Mouse (Mus musculus): Measurements from ENCODE around the gene Noto. TPM values are rescaled to one million over a fixed set of nuclear protein-coding genes. Genes with fewer than 3 reads are reported as not detected.

The Noto gene
- polyA plus RNA-seq, 2 experiments: not detected

- DNase-seq (ENCODE audit: low read depth in 3 of 3, low spot score in 3 of 3): peak; percentile 93 to 96 (median 95)
- WGBS (ENCODE audit: insufficient replicate concordance): under 1% methylated on average over 54 of the region's 54 CpGs
- Histone ChIP-seq H3K4me2 (ENCODE audit: low read depth) (peak within 1 kb of the TSS; percentile 90), H3K27ac (peak within 1 kb of the TSS; percentile 59), H3K9ac (replicated peaks) (peak within 1 kb of the TSS; percentile 94), H3K4me3 (ENCODE audit: insufficient read depth in 1 of 2, low read depth in 2 of 2, low read length in 2 of 2) (peak within 1 kb of the TSS; percentile 91), H3K36me3 (replicated peaks; ENCODE audit: control insufficient read depth, insufficient read depth, low read depth) (no peaks in the 10 kb centered on the region; the same call in 1 of the 2 replicates), H3K9me3 (ENCODE audit: control insufficient read depth, low read length) (no peaks in the 10 kb centered on the region), H3K27me3 (ENCODE audit: control insufficient read depth, insufficient read depth, low read length) (no peaks in the 10 kb centered on the region), H3K4me1 (replicated peaks; ENCODE audit: control insufficient read depth in 2 of 2, insufficient read depth in 2 of 2, low read length in 1 of 2) (peaks cover 23 to 32% of the 10 kb centered on the region in 2 experiments)
- TF ChIP-seq EP300 (IDR thresholded peaks at IDR 0.05; ENCODE audit: low read depth): peak; percentile 30; the same call in 1 of the 2 replicates
- no peak for TF ChIP-seq CTCF (IDR thresholded peaks at IDR 0.05; ENCODE audit: low read depth)
- ATAC-seq (ENCODE audit: insufficient read depth): peak; percentile 82
These were observed 28.2 kb downstream of the Noto start, which contains the start of gene Pradc1 for GRCm38 (mm10) chr6:85451664-85452410. Gene Pradc1 (minus strand): TSS chr6:85451970.

GRCm38 (mm10) chr6:85452411-85452665 is 28.7 kb downstream of the Noto start:
- no peak for ATAC-seq (ENCODE audit: insufficient read depth)
- Histone ChIP-seq H3K36me3 (replicated peaks; ENCODE audit: control insufficient read depth, insufficient read depth, low read depth) (no peaks in the 10 kb centered on the region), H3K4me2 (ENCODE audit: low read depth) (peak overlapping the region; percentile 90), H3K9ac (replicated peaks) (peak overlapping the region; percentile 94), H3K4me1 (replicated peaks; ENCODE audit: control insufficient read depth in 2 of 2, insufficient read depth in 2 of 2, low read length in 1 of 2) (peaks cover 25 to 32% of the 10 kb centered on the region in 2 experiments), H3K27me3 (ENCODE audit: control insufficient read depth, insufficient read depth, low read length) (no peaks in the 10 kb centered on the region), H3K9me3 (ENCODE audit: control insufficient read depth, low read length) (no peaks in the 10 kb centered on the region), H3K4me3 (ENCODE audit: insufficient read depth in 1 of 2, low read depth in 2 of 2, low read length in 2 of 2) (peak overlapping the region; percentile 91), H3K27ac (peak overlapping the region; percentile 59)
- DNase-seq (ENCODE audit: low read depth in 3 of 3, low spot score in 3 of 3): no peak
- WGBS (ENCODE audit: insufficient replicate concordance): under 1% methylated on average over 15 of the region's 15 CpGs
- TF ChIP-seq CTCF (IDR thresholded peaks at IDR 0.05; ENCODE audit: low read depth): no peak
- TF ChIP-seq EP300 (IDR thresholded peaks at IDR 0.05; ENCODE audit: low read depth): no peak

GRCm38 (mm10) chr6:85452816-85453215 is 29.1 kb downstream of the Noto start:
- Histone ChIP-seq H3K9ac (replicated peaks) (peak overlapping the region; percentile 94), H3K4me1 (replicated peaks; ENCODE audit: control insufficient read depth in 2 of 2, insufficient read depth in 2 of 2, low read length in 1 of 2) (peaks cover 29 to 32% of the 10 kb centered on the region in 2 experiments), H3K27ac (peak overlapping the region; percentile 59), H3K9me3 (ENCODE audit: control insufficient read depth, low read length) (no peaks in the 10 kb centered on the region), H3K36me3 (replicated peaks; ENCODE audit: control insufficient read depth, insufficient read depth, low read depth) (no peaks in the 10 kb centered on the region), H3K27me3 (ENCODE audit: control insufficient read depth, insufficient read depth, low read length) (no peaks in the 10 kb centered on the region), H3K4me2 (ENCODE audit: low read depth) (peak overlapping the region; percentile 90), H3K4me3 (ENCODE audit: insufficient read depth in 1 of 2, low read depth in 2 of 2, low read length in 2 of 2) (peak overlapping the region; percentile 91)
- DNase-seq (ENCODE audit: low read depth in 3 of 3, low spot score in 3 of 3) (peak; percentile 49 to 61 (median 56)), ATAC-seq (ENCODE audit: insufficient read depth) (no peak)
- 3% methylated on average over 7 of the region's 7 CpGs for WGBS (ENCODE audit: insufficient replicate concordance)
- TF ChIP-seq CTCF (IDR thresholded peaks at IDR 0.05; ENCODE audit: low read depth): 0 out of 2 replicates have a peak, but pooled peaks have one; percentile 10
- TF ChIP-seq EP300 (IDR thresholded peaks at IDR 0.05; ENCODE audit: low read depth): no peak

GRCm38 (mm10) chr6:85459621-85460020 is 35.9 kb downstream of the Noto start:
- Histone ChIP-seq H3K4me3 (ENCODE audit: insufficient read depth in 1 of 2, low read depth in 2 of 2, low read length in 2 of 2) (no peak overlapping the region), H3K4me2 (ENCODE audit: low read depth) (no peak overlapping the region), H3K27ac (no peak overlapping the region), H3K36me3 (replicated peaks; ENCODE audit: control insufficient read depth, insufficient read depth, low read depth) (peaks cover 56% of the 10 kb centered on the region), H3K9ac (replicated peaks) (no peak overlapping the region), H3K9me3 (ENCODE audit: control insufficient read depth, low read length) (no peaks in the 10 kb centered on the region), H3K4me1 (replicated peaks; ENCODE audit: control insufficient read depth in 2 of 2, insufficient read depth in 2 of 2, low read length in 1 of 2) (peaks cover 10 to 17% of the 10 kb centered on the region in 2 experiments), H3K27me3 (ENCODE audit: control insufficient read depth, insufficient read depth, low read length) (no peaks in the 10 kb centered on the region)
- 85% methylated on average over 2 of the region's 2 CpGs for WGBS (ENCODE audit: insufficient replicate concordance)
- TF ChIP-seq CTCF (IDR thresholded peaks at IDR 0.05; ENCODE audit: low read depth) (no peak), EP300 (IDR thresholded peaks at IDR 0.05; ENCODE audit: low read depth) (no peak)
- no peak for ATAC-seq (ENCODE audit: insufficient read depth)
- no peak for DNase-seq (ENCODE audit: low read depth in 3 of 3, low spot score in 3 of 3)

DNA sequence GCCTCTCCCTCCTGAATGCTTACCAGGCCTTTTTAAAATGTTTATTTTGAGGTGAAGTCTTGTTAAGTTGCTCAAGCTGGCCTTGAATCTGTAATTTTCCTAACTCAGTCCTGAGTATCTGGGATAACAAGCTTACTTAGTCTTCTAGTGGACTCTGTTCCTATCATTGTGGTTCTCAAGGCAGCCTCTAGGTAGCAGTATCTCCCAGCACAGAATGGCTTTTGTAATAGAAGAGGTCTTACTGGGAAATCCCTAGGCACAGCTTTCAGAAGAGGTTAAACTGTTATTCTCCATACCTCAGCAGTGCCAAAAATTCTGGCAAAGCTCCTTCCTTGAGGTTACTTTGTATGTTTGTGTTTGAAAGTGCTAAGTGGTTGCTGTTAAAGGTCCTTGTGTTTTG is 41.7 kb downstream of the Noto start:
- Histone ChIP-seq H3K4me1 (replicated peaks; ENCODE audit: control insufficient read depth in 2 of 2, insufficient read depth in 2 of 2, low read length in 1 of 2) (no peaks in the 10 kb centered on the region), H3K4me2 (ENCODE audit: low read depth) (no peak overlapping the region), H3K36me3 (replicated peaks; ENCODE audit: control insufficient read depth, insufficient read depth, low read depth) (peaks cover 87% of the 10 kb centered on the region), H3K27me3 (ENCODE audit: control insufficient read depth, insufficient read depth, low read length) (no peaks in the 10 kb centered on the region), H3K4me3 (ENCODE audit: insufficient read depth in 1 of 2, low read depth in 2 of 2, low read length in 2 of 2) (no peak overlapping the region), H3K9me3 (ENCODE audit: control insufficient read depth, low read length) (no peaks in the 10 kb centered on the region), H3K27ac (no peak overlapping the region), H3K9ac (replicated peaks) (no peak overlapping the region)
- DNase-seq (ENCODE audit: low read depth in 3 of 3, low spot score in 3 of 3) (no peak), ATAC-seq (ENCODE audit: insufficient read depth) (no peak)
- TF ChIP-seq EP300 (IDR thresholded peaks at IDR 0.05; ENCODE audit: low read depth) (no peak), CTCF (IDR thresholded peaks at IDR 0.05; ENCODE audit: low read depth) (peak; percentile 9; the same call in 1 of the 2 replicates)
